Comparison of ENCODE assay signal across 25 mouse cellular contexts in genomic region chr19:30829231-30829775, GRCm38 (mm10).
DNase-seq lines count a peak whose midpoint lies in the region; ATAC-seq lines count a peak whose summit lies in the region.
"Had no signal": no experiment of that assay in that cellular context is flagged by ENCODE, and none has a peak within 500 bp of the region (broad histone marks: within the 10 kb centered on the region; RNA-seq: fewer than 3 reads in every experiment).

No protein-coding gene starts in this region.

- no peaks in the 10 kb centered on the region for H3K9me3 ChIP-seq in midbrain, embryonic 11.5 days (ENCODE audit: control insufficient read depth, low read length)
- H3K9me3 ChIP-seq in midbrain, embryonic 14.5 days (ENCODE audit: control insufficient read depth, low read length), result no peaks in the 10 kb centered on the region
- H3K9me3 ChIP-seq: embryonic facial prominence, embryonic 10.5 days; forebrain, embryonic 15.5 days; heart, embryonic 10.5 days; hindbrain, embryonic 12.5 days had no signal

- peak; percentile 60 for DNase-seq in midbrain, embryonic 11.5 days (ENCODE audit: low spot score, missing footprints)
- no peak for DNase-seq in midbrain, embryonic 14.5 days
- DNase-seq in NIH3T3 (ENCODE audit: low read depth), result peak; percentile 5
- DNase-seq in urinary bladder, adult 2 months (ENCODE audit: low spot score), result no peak
- DNase-seq in embryo, embryonic 11 days, result no peak
- no peak for DNase-seq in ovary, postnatal 14 days (ENCODE audit: low spot score)
- DNase-seq: adrenal gland, adult 8-10 months; adrenal gland, postnatal 36 days; B cell, adult 2 months; cerebellum, adult 11 months; cerebellum, adult 9-11 months; cerebellum, postnatal 36 days; gastrocnemius, postnatal 36 days; heart, adult 18-20 months; heart, postnatal 10 days; heart, postnatal 4 days had no signal

- H3K27me3 ChIP-seq in midbrain, embryonic 11.5 days (ENCODE audit: control insufficient read depth, insufficient read depth, low read length), result no peaks in the 10 kb centered on the region
- no peaks in the 10 kb centered on the region for H3K27me3 ChIP-seq in midbrain, embryonic 14.5 days (ENCODE audit: control insufficient read depth, insufficient read depth, low read length)
- H3K27me3 ChIP-seq: forebrain, embryonic 15.5 days; hindbrain, embryonic 12.5 days had no signal

- no peak overlapping the region for H3K4me2 ChIP-seq in midbrain, embryonic 11.5 days
- H3K4me2 ChIP-seq in midbrain, embryonic 14.5 days (ENCODE audit: low read length), result no peak overlapping the region
- H3K4me2 ChIP-seq: forebrain, embryonic 15.5 days; hindbrain, embryonic 12.5 days had no signal

- H3K9ac ChIP-seq in midbrain, embryonic 11.5 days (ENCODE audit: low read length), result no peak overlapping the region
- H3K9ac ChIP-seq in midbrain, embryonic 14.5 days (replicated peaks; ENCODE audit: low read length), result no peak overlapping the region
- H3K9ac ChIP-seq: forebrain, embryonic 15.5 days; hindbrain, embryonic 12.5 days had no signal

- H3K4me1 ChIP-seq in midbrain, embryonic 11.5 days (ENCODE audit: control insufficient read depth, insufficient read depth, low read length), result no peaks in the 10 kb centered on the region
- H3K4me1 ChIP-seq in midbrain, embryonic 14.5 days (ENCODE audit: control insufficient read depth, insufficient read depth, low read length), result no peaks in the 10 kb centered on the region
- H3K4me1 ChIP-seq: embryonic facial prominence, embryonic 10.5 days; forebrain, embryonic 15.5 days; heart, embryonic 10.5 days; hindbrain, embryonic 12.5 days had no signal

- 87% methylated on average over 7 of the region's 7 CpGs for WGBS in midbrain, embryonic 11.5 days
- 91% methylated on average over 7 of the region's 7 CpGs for WGBS in midbrain, embryonic 14.5 days

- no peak overlapping the region for H3K4me3 ChIP-seq in midbrain, embryonic 11.5 days (ENCODE audit: low read depth, low read length)
- no peak overlapping the region for H3K4me3 ChIP-seq in midbrain, embryonic 14.5 days (replicated peaks; ENCODE audit: low read depth, low read length)
- H3K4me3 ChIP-seq: embryonic facial prominence, embryonic 10.5 days; erythroblast, embryonic 14.5 days; forebrain, embryonic 15.5 days; heart, embryonic 10.5 days; hindbrain, embryonic 12.5 days had no signal

- no peaks in the 10 kb centered on the region for H3K36me3 ChIP-seq in midbrain, embryonic 11.5 days (ENCODE audit: control insufficient read depth, insufficient read depth, low read length)
- H3K36me3 ChIP-seq in midbrain, embryonic 14.5 days (ENCODE audit: control insufficient read depth, insufficient read depth, low read length), result no peaks in the 10 kb centered on the region
- H3K36me3 ChIP-seq: embryonic facial prominence, embryonic 10.5 days; forebrain, embryonic 15.5 days; heart, embryonic 10.5 days; hindbrain, embryonic 12.5 days had no signal

- ATAC-seq in midbrain, embryonic 11.5 days (ENCODE audit: low FRiP score), result no peak
- no peak for ATAC-seq in midbrain, embryonic 14.5 days (ENCODE audit: low FRiP score, low TSS enrichment)
- ATAC-seq in megakaryocyte, adult 5-6 weeks (ENCODE audit: poor library complexity, severe bottlenecking), result 0 out of 2 replicates have a peak, but pooled peaks have one; percentile 43
- ATAC-seq: forebrain, embryonic 15.5 days; hindbrain, embryonic 16.5 days; inflammation-experienced regulatory T-cells, adult 6 months; intestine, postnatal 0 days had no signal

- no peak overlapping the region for H3K27ac ChIP-seq in midbrain, embryonic 11.5 days (ENCODE audit: low read depth, low read length)
- H3K27ac ChIP-seq in midbrain, embryonic 14.5 days (replicated peaks; ENCODE audit: low read depth, low read length), result no peak overlapping the region
- H3K27ac ChIP-seq: embryonic facial prominence, embryonic 10.5 days; forebrain, embryonic 15.5 days; heart, embryonic 10.5 days; hindbrain, embryonic 12.5 days had no signal

Comparison
In these comparisons a context has a peak if more than half of its experiments do, and no peak if none do; other contexts are left out.
1. DNase-seq: peak in midbrain, embryonic 11.5 days (single experiment) and NIH3T3 (single experiment); none in midbrain, embryonic 14.5 days (single experiment), urinary bladder, adult 2 months (single experiment), embryo, embryonic 11 days (single experiment) and ovary, postnatal 14 days (single experiment).